Mouse (Mus musculus) granulocyte monocyte progenitor cell, adult 5-6 weeks (primary cell): ENCODE measurements at regions not wholly inside any gene's neighbourhood (a gene's known extent, or its start where the extent isn't known, plus 50 kb on each side); places are given as distances from the start of the nearest gene placed in this dataset.

Experiments
- ATAC-seq: replicated peaks from 2 replicates; pipeline ENCODE4 v1.8.0; 2016; ENCODE audit warnings: mild to moderate bottlenecking, moderate TSS enrichment, inconsistent platforms; ENCODE audit not compliant: poor library complexity, severe bottlenecking

DNA sequence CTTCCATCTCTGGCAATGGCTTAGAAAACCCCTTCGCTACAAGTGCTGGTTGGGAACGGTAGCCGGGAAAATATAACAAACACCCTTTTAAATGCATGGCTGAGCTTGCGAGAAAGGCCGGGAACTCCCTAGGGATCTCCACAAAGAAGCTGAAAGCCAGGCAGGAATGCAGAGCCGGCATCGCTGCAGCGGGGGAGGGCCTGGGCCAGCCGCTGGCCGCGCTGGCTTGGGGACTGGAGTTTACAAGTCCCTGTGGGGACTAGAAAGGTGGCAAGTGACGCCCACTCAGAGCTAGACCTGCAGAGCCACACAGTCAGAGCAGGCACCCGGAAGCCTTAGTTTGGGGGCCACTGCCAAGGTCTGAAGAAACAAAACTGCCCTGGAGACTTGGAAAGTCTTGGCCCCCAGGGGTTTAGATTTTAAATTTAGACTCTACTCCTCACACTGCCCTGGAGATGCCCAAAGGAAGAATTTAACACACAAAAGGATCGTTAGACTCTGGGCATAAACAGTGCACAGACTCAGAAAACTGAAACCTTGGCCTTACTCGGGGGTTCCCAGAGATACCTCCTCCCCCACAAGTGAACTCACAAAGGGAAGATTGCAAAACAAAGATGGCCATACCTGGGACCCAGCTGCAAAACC, 59.4 kb downstream of the 1700001O22Rik start:
- ATAC-seq, result no peak

DNA sequence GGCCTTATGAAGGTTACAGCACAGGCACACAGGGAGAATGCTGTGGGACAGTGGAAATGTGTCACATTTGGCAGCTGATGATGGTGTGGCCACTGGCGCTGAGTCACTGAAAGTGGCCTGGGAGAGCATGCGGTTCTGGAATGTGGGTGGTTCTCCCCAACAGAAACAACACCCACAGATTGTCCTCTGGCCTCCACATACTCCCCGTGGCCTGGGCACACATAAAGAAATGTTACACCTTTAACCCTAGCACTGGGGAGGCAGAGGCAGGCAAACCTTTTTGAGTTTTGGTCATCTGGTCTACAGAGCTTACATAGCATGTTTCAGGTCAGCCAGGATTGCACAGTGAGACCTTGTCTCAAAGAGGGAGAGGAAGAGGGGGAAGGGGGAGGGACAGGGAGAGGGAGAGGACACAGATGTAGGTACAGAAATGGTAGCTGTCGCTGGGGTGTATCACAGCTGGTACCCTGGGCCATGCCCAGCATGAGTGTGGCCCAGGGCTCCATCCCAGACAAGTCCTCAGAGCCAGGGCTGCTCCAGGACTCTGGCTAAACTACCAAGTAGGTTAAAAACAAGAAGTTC, 60.1 kb downstream of the 1700001O22Rik start:
- ATAC-seq, result no peak

DNA sequence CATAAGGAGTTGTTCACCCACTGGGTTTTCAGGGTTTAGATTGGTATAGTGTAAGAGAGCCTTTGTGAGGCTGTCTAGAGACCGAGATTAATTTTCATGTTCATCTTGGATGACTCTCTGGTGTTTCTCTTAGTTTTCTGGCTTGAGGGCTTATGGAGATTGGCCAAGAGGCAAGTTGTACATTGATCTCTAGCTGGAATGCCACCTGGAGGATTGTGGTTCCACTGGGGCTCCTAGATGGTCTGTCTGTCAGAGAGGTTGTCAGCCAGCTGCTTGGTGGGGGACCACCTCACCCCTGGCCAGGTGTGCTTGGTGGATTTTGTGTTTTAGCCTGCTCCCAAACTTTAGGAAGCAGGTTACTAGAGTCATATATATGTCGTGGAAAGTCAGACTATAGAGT, 62.0 kb downstream of the 1700001O22Rik start:
- ATAC-seq, result no peak

DNA sequence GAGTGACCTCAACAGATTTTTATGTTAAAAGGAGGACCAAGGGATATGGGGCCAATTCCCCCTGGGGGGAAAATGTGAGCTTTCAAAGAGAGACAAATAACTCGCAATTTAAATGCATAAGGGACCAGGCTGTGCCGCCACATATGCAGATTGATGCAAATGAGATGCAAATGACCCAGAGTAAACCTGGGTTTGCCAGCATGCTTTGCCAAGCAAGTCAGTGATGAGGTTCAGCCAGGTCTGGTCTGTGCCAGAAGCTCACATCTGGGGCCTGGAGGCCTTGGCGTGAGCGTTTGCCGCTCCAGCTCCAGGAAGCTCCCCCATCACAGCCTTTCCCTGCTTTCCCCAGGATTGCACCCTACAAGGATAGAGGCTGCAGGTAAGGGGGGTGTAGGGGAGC, 65.7 kb downstream of the 1700001O22Rik start:
- ATAC-seq, result no peak

DNA sequence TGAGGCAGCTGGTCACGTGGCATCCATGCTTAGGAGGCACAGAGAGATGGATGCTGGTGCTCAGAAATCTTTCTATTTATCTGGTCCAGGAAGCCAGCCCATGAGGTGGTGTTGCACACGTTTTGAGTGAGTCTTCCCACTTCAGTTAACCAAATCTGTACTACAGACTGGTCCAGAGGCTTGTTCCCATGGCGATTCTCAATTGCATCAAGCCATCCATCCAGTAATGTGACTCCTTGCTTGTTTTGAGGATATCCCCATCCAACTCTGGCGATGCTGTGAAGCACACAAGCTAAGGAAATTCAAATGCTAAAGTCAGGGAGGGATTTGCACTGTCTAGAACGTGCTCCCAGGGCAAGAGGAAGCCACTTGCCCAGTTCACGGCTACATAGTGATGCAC, 66.8 kb downstream of the 1700001O22Rik start:
- no peak for ATAC-seq

DNA sequence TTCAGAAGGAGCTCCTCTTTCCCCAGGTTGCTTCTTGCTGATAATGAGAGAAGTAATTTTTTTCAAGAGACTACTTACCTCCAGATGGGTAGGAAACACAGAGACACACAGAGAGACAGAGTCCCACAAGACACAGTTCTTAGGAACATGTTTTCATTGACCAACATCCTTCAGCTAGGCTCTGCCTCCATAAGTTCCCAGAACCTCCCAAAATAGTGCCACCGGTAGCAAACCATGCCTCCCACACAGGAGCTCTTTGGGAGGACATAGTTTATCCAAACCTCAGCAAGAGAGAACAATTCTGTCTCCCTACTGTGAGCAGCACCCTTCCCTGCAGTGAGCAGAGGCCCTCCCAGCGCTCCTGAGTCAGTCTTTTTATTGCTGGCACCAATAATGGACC, 67.2 kb downstream of the 1700001O22Rik start:
- no peak for ATAC-seq

DNA sequence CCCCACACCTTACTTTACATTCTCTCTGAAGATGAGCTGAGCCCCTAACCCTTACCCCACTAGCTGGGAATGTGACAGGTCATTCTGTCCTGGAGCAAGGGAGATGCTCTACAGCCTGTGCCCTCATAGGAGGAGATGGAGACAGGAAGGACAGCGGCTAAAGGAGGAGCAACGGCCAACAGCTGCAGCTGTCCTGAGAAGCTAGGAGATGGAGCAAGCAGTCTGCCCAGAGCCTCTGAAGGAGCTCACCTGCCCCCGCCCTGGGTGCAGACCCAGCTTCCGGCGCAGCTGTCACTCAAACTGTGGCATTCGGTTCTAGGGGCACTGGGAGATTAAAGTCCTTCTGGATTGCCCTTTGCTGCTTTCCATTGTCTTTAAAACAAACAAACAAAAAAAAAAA, 69.6 kb downstream of the 1700001O22Rik start:
- no peak for ATAC-seq

DNA sequence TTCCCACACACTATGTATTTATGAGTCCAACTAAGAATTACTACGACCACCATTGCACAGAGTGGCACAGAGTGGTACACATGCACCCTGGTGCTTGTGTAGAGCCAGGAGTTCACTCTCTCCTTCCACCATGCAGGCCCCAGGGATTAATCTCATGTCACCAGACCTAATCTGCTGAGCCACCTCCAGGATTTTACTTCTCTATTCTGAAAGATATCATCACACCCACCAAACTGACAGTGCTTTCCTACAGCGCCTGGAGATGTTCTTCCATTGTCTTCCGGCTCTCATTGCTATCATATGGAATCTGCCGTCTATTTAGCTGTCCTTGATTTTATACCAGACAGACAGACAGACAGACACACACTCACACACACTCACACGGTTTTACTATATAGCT, 71.6 kb downstream of the 1700001O22Rik start:
- ATAC-seq, result no peak

DNA sequence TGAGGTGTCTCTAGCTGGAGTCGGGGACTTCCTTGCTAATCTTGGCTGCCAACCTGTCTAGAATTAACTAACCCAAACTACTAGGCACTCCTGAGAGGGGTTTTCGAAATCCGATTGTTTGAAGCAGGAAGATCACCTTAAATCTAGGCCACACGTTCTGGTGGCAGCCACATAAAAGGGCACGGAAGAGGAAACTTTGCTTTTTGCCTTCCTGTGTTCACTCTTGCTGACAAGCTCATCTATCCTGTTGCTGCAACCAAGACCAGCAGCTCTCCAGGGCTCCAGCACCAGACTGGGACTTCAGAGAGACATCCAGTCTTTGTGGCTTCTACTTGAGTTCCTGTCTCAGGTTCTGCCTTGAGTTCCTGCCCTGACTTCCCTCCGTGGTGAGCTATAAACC, 75.5 kb downstream of the 1700001O22Rik start:
- no peak for ATAC-seq

DNA sequence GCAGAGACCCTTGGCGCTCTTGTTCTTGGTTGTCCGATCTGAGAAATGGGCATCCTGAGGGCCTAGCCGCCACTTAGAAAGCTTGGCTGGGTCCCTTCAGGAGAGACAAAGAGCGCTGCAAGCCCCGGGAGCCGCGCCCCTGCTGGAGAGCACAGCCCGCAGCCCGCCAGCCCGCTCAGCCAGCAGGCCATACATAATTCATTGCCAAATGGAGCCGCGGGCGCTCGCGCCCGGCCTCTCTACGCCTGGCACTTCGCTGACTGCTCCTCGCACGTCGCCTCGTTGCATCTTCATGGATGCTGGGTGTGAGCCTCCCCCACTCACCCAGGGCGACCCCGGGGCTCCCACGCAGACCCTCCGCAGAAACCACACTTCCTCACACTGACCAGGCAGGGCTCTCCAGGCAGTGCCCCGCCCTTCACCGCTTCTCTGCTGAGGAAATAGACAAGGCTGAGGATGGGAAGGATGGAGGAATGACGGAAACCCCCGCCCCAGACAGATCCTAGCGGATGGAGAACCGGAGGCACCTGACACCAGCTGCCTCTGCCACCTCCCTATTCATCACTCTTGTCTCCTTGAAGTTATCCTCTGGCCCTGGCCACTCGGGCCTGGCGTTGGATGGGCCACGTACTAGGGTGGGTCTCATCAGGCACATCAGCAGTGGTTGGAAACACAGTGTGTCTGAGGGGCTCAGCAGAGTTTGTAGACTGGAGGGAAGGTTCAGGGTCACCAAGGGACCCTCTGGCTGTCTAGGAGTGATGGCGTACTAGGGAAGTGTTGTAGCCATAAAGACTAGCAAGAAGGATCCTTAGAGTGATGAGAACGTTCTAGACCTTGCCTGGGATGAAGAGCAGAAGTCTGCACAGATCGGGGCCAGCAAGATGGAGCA, 77.6 kb downstream of the 1700001O22Rik start:
- ATAC-seq, result peak; percentile 27; the same call in 1 of the 2 replicates

DNA sequence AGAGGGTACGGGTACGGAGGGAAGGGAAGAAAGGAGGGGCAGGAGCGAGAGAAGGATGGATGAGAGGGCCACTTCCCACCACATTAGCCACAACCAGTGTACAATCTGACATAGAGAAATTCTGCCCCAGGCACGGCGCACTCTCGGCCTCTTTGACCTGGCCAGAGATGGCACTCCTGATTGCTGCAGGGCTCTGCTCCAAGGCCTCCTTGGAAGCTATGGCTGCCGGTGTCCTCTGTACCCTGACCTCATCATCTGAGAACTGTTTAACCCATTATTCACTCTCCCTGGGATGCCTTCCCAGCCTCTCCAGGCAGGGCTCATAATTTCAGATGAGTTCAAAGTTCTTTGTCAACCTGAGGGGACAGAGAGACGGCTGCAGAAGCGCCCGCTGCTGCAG, 78.3 kb downstream of the 1700001O22Rik start:
- ATAC-seq, result no peak

DNA sequence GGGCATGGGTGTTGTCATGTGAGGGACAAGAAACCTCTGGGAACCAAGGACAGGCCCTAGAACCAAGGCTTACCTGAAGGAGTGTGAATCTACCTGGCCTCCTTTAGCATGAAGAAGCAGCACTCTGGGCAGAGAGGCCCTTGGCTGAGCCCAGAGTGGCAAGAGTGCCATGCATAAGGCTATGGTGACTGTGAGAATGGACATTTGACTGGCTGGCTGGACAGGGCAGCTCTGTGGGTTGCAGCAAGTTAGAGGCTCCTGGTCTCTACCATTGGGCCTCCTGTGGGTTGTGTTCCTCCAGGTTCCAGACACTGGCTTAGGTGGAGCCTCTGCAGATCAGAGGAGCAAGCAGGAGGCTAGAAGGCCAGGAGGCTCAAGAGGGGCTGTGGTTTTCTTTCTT, 78.9 kb downstream of the 1700001O22Rik start:
- no peak for ATAC-seq

DNA sequence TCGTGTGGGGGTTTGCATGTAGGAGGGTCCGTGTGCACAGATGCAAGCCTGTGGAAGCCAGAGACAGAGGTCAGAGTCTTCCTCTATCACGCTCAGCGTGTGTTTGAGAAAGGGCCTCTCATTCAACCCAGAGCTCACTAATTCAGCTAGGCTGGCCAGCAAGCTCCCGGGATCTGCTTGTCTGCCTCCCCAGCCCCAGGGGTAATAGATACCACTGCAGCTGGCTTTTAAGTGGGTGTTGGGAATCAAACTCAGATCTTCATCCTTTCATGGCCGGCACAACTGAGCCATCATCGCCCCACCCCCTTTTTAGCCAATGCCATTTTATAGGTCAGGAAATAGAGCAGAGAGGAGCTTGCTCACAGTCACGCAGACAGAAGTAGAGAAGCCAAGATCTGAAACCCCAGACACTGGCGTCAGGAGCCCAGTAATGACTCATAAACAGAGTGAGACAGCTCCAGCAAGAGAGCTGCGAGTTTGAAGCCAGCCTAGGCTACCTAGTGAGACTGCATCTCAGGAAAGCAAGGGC, 80.3 kb downstream of the 1700001O22Rik start:
- ATAC-seq, result no peak

DNA sequence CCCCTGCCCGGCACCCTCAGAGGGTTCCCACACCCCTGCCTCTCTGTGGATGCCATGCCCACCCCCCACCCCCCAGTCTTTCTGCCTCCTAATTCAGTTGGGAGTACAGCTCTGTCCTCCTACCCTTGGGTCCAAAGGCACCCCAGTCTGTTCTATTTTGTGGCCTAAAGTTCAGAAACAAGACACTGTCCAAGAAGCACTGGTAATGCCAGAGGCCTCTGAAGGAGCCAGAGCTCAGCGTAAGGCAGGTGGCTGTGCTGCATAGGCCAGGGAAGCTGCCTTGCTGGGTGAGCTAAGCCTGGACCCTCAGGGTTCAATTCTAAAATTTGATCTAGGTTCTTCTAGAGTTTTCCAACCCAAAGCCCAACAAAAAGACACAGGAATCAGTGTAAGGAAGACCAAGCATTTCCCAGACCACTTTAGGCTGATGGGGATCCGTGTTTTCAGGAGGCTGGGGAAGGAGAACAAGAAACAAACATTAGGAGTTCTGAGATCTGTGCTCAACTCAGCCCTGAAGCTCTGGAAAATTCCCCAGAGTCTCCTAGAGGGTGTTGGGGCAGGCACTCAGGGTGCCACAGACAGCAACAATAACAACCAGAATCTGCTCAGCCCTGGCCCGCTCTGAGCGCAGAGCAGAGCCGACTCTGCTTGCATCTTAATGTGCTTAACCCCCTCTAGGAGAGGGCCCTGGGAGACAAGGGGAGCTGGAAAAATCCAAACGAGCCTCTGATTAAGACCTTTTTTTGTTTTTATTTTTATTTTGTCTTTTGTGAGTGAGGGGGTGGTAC, 81.0 kb downstream of the 1700001O22Rik start:
- ATAC-seq, result no peak

DNA sequence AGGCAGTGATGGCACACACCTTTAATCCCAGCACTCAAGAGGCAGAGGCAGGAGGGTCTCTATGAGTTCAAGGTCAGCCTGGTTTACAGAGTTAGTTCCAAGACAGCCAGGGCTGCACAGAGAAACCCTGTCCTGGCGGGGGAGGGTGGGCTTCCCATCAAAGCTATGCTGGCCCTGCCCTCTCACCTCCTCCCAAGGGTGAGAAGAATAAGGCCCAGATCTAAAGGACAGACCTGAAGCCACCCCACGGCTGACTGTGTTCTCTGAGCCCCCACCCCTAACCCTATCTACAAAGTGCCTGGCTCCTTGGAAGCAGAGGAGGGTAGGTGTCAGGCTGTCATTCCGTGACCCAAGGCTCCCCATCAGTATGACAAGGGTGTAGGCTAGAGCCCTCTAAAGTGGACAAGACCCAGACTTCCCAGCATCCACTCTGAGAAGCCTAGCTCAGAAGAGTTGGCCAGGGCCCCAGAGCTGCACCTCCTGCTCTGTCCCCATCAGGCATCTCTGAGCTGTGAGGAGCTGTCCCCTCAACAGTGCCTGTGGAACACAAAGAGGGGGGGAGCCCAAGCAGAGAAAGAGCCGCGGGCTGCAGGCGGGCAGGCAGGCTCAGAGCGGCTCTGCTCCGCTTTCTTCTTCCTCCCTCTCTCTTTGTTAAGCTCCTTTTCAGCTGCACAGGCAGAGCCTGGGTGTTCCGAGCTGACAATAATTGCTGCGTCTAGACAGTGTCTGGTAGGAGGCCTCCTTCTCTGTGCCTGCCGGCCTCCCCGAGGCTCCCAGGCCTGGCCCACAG, 81.8 kb downstream of the 1700001O22Rik start:
- no peak for ATAC-seq

DNA sequence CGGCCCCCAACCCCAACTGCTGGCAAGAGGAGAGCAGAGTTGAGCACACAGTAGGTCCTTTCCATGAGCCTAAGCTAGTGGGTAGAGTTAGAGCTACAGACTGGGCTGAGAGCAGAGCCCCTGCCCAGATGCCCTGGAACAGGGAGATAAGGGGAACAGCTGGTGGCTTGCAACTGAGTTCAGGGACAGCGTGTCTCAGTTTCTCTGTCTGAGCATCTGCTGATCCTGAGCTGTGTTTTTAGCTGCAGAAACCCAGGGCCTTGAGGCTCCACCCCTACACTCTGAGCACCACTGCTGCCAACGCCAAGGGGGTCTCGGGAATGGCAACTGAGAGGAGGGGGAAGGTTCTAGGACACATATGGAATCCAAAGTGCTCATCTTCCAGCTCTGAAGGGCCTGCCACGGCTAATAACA, 82.4 kb downstream of the 1700001O22Rik start:
- no peak for ATAC-seq

DNA sequence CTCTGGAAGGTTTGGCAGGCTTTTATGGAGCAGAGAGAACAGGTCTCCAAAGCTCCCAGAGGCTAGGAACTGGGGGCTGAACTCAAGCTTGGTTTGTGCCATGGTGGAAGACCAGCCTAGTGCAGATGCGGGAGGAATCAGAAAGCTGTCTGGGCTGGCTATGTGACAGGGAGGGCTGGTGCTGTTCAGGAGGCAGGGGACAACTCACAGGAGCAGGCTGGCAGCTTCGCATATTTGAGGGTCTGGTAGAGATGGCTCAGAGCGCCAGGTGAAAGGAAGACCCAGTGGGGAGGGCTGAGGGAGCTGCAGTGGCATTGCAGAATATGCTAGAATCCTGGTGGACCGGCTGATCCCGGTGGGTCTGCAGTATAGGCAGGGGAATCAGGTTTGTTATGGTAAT, 83.2 kb downstream of the 1700001O22Rik start:
- no peak for ATAC-seq

DNA sequence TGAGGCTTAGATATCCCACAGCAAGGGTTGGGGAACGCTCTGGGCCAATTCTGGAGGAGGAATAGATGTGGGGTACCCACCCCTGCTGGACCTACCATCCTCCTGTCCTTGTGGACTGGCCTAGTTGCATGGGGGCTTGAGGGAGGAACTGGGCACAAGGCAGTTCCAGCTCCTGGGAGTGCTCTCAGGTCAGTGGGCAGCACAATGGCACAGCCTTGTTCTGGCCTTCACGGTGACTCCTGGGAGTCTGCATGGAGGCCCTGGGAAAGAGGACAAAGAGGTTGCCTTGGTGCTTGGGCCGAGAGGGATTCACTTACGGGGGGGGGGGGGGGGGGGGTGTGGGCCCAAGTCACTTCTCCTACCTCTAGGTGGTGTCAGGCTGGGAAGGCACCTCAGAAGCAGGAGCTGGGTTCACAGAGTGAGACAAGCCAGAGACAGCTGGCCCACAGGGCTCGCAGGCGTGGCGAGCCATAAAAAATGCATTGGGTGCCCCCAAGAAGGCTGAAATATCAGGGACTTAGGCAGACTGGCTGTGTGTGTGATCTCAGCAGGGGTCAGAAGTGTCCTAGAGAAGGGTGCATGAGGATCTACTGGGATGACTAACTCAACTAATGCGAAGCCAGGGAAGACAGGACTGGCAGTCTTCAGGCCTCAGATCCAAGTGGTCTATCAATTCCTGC, 83.7 kb downstream of the 1700001O22Rik start:
- no peak for ATAC-seq

DNA sequence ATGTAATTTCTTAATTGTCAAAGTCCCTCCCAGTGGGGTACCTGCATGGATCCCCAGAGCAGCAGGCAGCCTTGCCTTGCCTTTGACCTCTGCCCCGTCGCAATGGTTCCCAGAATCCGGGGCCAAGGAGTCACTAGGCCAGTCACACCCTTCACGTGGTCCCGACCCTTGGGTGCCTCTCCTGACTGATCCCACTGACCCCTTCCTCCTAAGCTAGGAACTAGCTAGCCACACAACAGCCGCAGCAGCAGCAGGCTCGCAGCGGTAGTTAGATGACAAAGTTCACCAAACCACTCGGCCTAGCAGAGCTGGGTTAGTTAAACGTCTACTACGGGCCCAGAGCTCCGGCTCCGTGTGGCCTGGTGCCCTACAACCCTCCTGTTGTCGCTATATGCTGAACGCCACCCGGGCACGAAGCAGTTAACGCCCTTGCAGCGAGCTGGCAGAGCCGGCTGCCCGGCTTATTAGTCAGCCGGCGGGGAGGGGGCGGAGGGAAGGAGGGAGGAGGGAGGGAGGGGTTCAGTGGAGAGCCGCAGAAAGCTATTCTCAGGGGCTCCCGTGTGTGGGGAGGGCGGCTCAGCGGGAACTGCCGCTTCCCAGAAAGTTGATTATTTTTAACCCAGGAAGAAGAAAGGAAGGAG, 84.6 kb downstream of the 1700001O22Rik start:
- ATAC-seq, result peak; percentile 51
